Mouse (Mus musculus) colon, adult 2 months (tissue): ENCODE results near the gene Cfap298. TPM values are rescaled to one million over a fixed set of nuclear protein-coding genes. Genes with fewer than 3 reads are reported as not detected.

Experiments
- polyA plus RNA-seq: library from polyadenylated mRNA; depleted of rRNA; stranded (reverse); fragments of >200 nt; gene quantifications from 2 replicates; pipeline ENCODE4 v1.2.3, GENCODE M21; 2012; rRNA removed

Cfap298 gene
- 35.0 and 42.7 TPM in 2 replicates for polyA plus RNA-seq

DNA sequence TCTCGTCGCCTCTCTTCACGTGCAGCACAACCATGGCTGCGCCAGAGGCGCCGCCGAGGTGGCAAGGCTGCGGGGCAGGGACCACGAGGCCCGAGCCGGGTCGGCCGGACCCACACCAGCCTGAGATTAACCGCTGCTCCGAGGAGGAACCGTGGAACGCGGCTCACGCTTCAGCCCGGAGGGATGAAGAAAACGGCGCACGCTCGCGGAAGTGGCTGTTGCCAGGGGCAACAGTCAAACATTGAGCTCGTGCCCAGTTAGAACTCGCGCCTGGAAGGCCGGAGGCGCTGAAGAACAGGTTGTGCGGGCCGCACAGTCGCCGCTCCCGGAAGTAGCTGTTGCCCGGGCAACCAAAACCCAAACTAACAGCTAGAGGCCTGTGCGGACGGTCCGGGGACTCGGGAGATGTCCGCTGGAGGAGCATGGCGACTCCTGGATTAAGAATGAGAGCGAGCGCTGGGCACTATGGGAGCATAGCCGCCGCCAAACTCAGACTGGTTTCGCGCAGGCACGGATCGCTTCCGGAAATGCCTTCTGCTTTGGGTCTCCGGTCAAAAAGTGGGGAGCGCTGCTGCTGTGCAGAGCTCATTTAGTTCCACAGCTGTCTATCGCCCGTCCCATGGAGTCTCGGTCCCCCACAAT lies at the start of gene Cfap298:
TSS of gene Cfap298 (minus strand) at position 428 of the 642 bp plus-strand sequence.

Other genes with a start within 250 kb of the Cfap298 start
- gene Mis18a, start 207.7 kb downstream of the Cfap298 start, polyA plus RNA-seq: 14.3 and 14.4 TPM in 2 replicates
- 3.3 and 3.9 TPM in 2 replicates for gene Mrap, start 196.9 kb downstream of the Cfap298 start, polyA plus RNA-seq
- gene Urb1, start 124.7 kb downstream of the Cfap298 start, polyA plus RNA-seq: 3.4 and 3.8 TPM in 2 replicates
- 1.3 and 1.8 TPM in 2 replicates for gene Eva1c, start 108.4 kb downstream of the Cfap298 start, polyA plus RNA-seq
- gene Synj1, start 76.2 kb upstream of the Cfap298 start, polyA plus RNA-seq: 23.3 and 24.7 TPM in 2 replicates
- 10.7 and 12.9 TPM in 2 replicates for gene Paxbp1, start 109.4 kb upstream of the Cfap298 start, polyA plus RNA-seq
- 1.7 and 2.3 TPM in 2 replicates for gene 4932438H23Rik, start 160.0 kb upstream of the Cfap298 start, polyA plus RNA-seq